Mouse (Mus musculus): ENCODE data around the gene Nfkbib.

- TF ChIP-seq CTCF (IDR thresholded peaks at IDR 0.05; ENCODE audit: borderline replicate concordance, insufficient read depth, low read length) (no peak), POLR2A (IDR thresholded peaks at IDR 0.05; ENCODE audit: low read depth, low read length) (peak; percentile 81)
Measured at GRCm38 (mm10) chr7:28801901-28802670, 34.8 kb upstream of the Nfkbib start.

All from embryonic fibroblast, embryonic 13.5 days (primary cell).